Mouse (Mus musculus) G1E (cell line): ENCODE data around the gene Rcor3.

Experiments
- CTCF ChIP-seq: IDR thresholded peaks from 2 replicates; pipeline ENCODE4 v1.5.1; 2012; ENCODE audit warnings: low read depth, low read length, inconsistent platforms, mixed read lengths
- GATA1 ChIP-seq: IDR thresholded peaks from 2 replicates; pipeline ENCODE4 v1.6.1; 2012; ENCODE audit warnings: borderline replicate concordance, low read length, inconsistent platforms, mixed read lengths
- GATA2 ChIP-seq: IDR thresholded peaks from 2 replicates; pipeline ENCODE4 v1.6.1; 2012; ENCODE audit warnings: low read depth, low read length, inconsistent platforms, borderline replicate concordance
- POLR2AphosphoS5 ChIP-seq: IDR thresholded peaks from 2 replicates; pipeline ENCODE4 v1.6.1; 2012; ENCODE audit warnings: low read depth, low read length, inconsistent platforms; ENCODE audit not compliant: insufficient replicate concordance
- TAL1 ChIP-seq: conservative IDR thresholded peaks from 2 replicates; pipeline ENCODE4 v1.6.1; 2012; ENCODE audit warnings: low read depth, low read length, inconsistent platforms, mixed read lengths

DNA sequence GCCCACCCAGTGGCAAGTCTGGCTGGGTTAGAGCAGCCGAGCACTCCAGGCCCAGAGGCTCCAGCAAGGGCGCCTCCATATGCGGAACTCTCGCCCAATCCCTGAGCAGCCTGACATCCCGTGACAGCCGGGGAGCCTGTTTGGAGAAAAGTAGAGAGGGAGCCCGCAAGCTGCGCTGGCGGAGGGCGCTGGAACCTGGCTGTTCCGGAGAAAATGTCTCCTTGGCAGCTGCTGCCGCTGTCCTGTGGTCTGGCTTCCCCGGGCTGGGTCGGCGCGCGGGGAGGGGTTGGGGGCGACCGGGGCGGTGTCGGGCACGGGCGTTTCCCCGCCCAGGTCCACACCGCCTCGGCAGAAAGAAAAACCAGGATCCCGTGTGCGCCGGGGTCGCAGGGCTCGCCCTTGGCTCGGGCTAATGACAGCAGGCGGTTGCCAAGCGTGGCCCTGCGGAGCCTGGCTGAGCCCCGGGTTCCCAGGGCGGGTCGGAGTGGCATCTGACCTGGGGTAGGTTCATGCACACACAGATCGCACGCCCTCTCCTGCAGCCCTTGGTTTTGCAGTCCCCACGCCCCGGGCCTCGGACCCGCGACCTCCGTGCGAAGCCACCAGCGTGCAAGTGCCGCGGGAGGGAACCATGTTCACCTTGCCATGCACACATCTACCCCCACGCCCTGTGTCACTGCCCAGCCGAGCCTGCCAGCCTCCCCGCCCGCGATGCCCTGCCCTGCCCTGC, 1.1 kb downstream of the Rcor3 start:
- TF ChIP-seq GATA1: no peak
- no peak for TF ChIP-seq CTCF
- TF ChIP-seq GATA2: no peak
- TF ChIP-seq POLR2AphosphoS5: no peak
- TF ChIP-seq TAL1: no peak
